Mouse (Mus musculus) stomach, embryonic 15.5 days (tissue): ENCODE measurements at regions not wholly inside any gene's neighbourhood (a gene's known extent, or its start where the extent isn't known, plus 50 kb on each side); places are given as distances from the start of the nearest gene placed in this dataset.

ENCODE experiments used
- ATAC-seq: fragments of 200-750 bp; cut with Nextera tagmentation; 2 replicates; pipeline ENCODE4 v1.8.0; 2017; ENCODE audit warnings: low read depth, moderate number of reproducible peaks, moderate TSS enrichment; ENCODE audit not compliant: insufficient read depth, low FRiP score
- H3K27ac ChIP-seq: fragments of 300-500 bp; sonication (generic); 2 replicates; pipeline ENCODE4 v1.5.1; 2015; ENCODE audit warnings: mild to moderate bottlenecking, inconsistent platforms
- H3K27me3 ChIP-seq: fragments of 300-500 bp; sonication (generic); replicated peaks from 2 replicates; pipeline ENCODE4 v1.6.1; 2015; ENCODE audit warnings: inconsistent platforms
- H3K36me3 ChIP-seq: fragments of 300-500 bp; sonication (generic); 2 replicates; pipeline ENCODE4 v1.6.1; 2015; ENCODE audit warnings: inconsistent platforms
- H3K4me1 ChIP-seq: fragments of 300-500 bp; sonication (generic); 2 replicates; pipeline ENCODE4 v1.6.1; 2015; ENCODE audit warnings: inconsistent platforms
- H3K4me2 ChIP-seq: fragments of 300-500 bp; sonication (generic); 2 replicates; pipeline ENCODE4 v1.6.1; 2015; ENCODE audit warnings: mild to moderate bottlenecking, inconsistent platforms
- H3K4me3 ChIP-seq: fragments of 300-500 bp; sonication (generic); replicated peaks from 2 replicates; pipeline ENCODE4 v1.5.1; 2015; ENCODE audit warnings: inconsistent platforms
- H3K9ac ChIP-seq: fragments of 300-500 bp; sonication (generic); 2 replicates; pipeline ENCODE4 v1.6.1; 2015; ENCODE audit warnings: inconsistent platforms
- H3K9me3 ChIP-seq: fragments of 300-500 bp; sonication (generic); 2 replicates; pipeline ENCODE4 v1.6.1; 2016; ENCODE audit warnings: inconsistent platforms
- whole genome bisulfite sequencing: fragments of 180-500 bp; shearing (Covaris S2); methylation state at CpG from one replicate; pipeline ENCODE4 v1.1.7; 2015; 5-methylcytosine and 5-hydroxymethylcytosine counted together

DNA sequence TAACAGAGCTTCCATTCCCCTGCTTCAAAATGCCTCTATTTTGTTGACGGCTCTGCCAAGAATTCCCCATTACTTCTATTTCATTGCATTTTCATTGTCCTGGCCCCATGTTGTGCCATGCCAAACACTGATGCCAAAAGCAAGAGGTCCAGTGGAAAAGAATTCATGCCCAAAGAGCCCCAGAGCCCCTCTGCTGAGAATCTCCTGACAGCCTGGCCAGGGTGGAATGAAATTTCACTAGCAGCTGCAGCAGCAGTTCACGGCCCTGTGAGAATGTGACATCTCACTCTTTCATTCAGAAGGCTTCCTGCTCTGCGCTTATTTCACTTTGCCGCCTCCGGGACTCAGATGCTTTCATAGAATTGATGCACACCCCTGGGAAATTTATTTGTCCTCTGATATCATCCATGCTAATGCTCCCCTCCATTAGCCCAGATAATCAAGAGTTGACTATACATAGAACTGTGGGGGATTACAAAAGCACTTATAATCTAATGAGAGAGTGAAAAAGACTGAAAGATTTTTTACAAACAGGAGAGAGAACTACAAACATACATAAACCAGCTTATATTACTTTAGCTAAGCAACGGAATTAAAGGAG is 911.7 kb upstream of the Map3k7 start:
- H3K36me3 ChIP-seq, result no peaks in the 10 kb centered on the region
- no peaks in the 10 kb centered on the region for H3K4me1 ChIP-seq
- H3K27ac ChIP-seq, result no peak overlapping the region
- no peak overlapping the region for H3K4me2 ChIP-seq
- H3K27me3 ChIP-seq, result no peaks in the 10 kb centered on the region
- WGBS, result 73% methylated on average over 6 of the region's 6 CpGs
- ATAC-seq, result no peak
- H3K4me3 ChIP-seq, result no peak overlapping the region
- H3K9ac ChIP-seq, result no peak overlapping the region
- no peaks in the 10 kb centered on the region for H3K9me3 ChIP-seq

DNA sequence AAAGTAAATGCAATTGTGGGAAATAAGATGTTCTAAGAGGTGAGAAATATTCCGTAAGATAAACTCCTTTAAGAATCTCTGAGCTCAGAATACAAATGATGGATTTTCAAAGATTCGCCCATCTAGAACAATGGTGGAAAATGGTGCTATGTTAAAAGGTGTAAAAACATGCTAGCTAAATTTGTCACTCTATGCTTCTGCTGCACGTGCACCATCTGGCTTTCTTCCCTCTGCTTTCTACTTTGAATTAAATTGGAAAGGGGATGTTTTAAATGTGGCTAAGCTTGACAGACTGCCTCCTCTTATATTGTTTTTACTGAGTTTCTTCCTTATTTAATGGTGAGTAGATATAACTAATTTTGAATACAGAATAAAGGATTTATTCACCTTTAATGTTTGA is 887.7 kb upstream of the Map3k7 start:
- Histone ChIP-seq H3K4me1 (no peaks in the 10 kb centered on the region), H3K36me3 (no peaks in the 10 kb centered on the region), H3K9ac (no peak overlapping the region), H3K9me3 (no peaks in the 10 kb centered on the region), H3K27ac (no peak overlapping the region), H3K27me3 (no peaks in the 10 kb centered on the region), H3K4me3 (no peak overlapping the region), H3K4me2 (no peak overlapping the region)
- WGBS, result 82% methylated on average over 3 of the region's 3 CpGs
- ATAC-seq, result no peak

DNA sequence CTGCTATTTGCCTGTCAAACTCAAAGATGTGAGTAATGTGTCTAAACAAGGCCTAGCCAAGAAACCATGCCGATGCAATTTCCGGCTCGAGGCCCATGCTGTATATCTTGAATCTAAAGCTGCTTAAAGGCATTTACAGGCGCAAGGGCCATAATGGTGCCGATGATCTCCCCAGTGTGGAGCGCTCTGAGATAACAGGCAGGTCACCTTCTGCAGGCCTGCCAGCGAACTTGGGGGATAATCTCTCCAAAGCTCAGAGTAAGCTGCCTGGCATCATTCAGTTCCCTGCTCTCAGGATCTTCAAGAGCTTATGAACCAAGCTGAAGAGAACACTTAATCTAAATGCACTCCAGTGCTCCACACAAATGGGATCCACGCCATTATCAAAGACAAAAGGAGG is 842.3 kb upstream of the Map3k7 start:
- Histone ChIP-seq H3K27me3 (no peaks in the 10 kb centered on the region), H3K4me3 (no peak overlapping the region), H3K36me3 (no peaks in the 10 kb centered on the region), H3K9me3 (no peaks in the 10 kb centered on the region), H3K4me1 (no peaks in the 10 kb centered on the region), H3K9ac (no peak overlapping the region), H3K27ac (no peak overlapping the region), H3K4me2 (no peak overlapping the region)
- ATAC-seq, result no peak
- 64% methylated on average over 8 of the region's 8 CpGs for WGBS

DNA sequence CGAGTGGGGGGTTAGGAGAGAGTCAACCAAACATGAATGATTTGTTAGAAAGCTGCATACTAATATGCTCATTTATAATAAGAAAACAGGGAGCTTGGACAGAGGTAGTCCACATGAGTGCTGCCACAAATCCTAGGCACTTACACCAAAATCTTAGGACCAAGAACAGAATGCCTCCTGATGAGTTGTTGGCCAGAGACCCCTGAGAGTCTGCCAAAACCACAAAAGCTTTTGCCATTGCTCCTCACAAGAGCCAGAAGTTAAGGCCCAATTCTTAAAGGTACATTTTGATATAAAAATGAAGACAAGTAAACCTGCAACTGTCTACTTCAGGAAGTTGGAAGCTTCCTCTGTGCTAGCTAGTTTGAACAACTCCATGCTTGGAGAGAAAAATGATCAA is 820.7 kb upstream of the Map3k7 start:
- H3K9me3 ChIP-seq, result no peaks in the 10 kb centered on the region
- ATAC-seq, result no peak
- H3K9ac ChIP-seq, result no peak overlapping the region
- no peaks in the 10 kb centered on the region for H3K27me3 ChIP-seq
- no peaks in the 10 kb centered on the region for H3K4me1 ChIP-seq
- H3K4me2 ChIP-seq, result no peak overlapping the region
- WGBS, result 71% methylated on average over 1 of the region's 1 CpGs
- no peaks in the 10 kb centered on the region for H3K36me3 ChIP-seq
- H3K4me3 ChIP-seq, result no peak overlapping the region
- H3K27ac ChIP-seq, result no peak overlapping the region

DNA sequence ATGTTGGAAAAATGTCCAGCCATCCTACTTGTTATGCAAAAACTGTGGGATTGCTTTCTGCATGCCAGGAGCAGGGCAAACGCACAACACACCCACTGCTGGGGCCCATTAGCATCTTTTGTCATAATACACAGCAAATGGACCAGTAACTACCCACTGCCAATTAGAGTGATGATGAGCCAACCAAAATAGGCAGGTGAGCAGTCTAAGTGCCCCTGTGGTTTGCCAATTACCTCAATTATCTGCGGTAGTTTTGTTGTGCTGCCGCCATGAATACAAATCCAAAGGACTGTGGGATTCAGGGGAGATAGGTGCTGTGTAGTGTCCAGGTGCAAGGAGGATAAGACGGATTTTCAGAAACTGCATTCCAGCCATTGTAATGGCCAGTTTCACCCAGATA is 796.5 kb upstream of the Map3k7 start:
- Histone ChIP-seq H3K4me3 (no peak overlapping the region), H3K27ac (no peak overlapping the region), H3K4me1 (no peaks in the 10 kb centered on the region), H3K4me2 (no peak overlapping the region), H3K27me3 (no peaks in the 10 kb centered on the region), H3K36me3 (no peaks in the 10 kb centered on the region), H3K9ac (no peak overlapping the region), H3K9me3 (no peaks in the 10 kb centered on the region)
- 78% methylated on average over 4 of the region's 4 CpGs for WGBS
- ATAC-seq, result no peak

DNA sequence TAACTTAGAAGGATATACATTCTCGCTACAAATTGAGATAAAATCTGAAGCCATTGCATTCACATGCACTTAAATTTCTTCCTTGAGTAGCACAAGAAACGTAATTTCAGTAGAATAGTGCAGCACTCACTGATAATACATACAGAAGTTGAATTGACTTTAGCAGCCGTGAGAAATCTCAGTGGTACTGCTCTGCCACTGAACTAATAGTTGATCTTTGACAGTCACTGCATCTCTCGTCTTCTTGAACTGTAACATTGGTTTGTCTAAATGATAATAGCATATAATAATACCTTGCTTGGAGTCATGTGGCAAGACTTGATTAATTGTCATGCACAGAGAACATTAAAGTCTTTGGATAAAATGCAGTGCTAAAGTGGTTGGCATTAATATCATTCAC is 795.5 kb upstream of the Map3k7 start:
- no peak overlapping the region for H3K4me2 ChIP-seq

DNA sequence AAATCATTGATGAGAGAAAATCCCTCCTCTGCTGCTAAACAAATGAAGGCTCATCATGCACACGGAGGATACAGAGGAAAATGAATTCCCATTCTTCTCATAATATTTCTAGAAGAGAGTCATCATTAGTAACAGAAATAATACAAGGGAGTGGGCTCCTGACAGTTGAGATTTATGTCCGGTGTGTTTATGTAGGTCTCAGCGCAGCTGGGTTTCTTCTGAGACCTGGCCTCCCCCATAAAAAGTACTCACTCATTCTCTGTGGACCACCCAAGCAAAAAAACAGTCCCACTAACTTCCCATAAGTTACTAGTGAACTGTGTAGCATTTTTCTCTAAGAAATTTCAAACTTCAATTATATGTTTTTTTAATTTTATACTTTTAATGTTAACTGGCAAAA is 792.7 kb upstream of the Map3k7 start:
- H3K27ac ChIP-seq, result no peak overlapping the region
- H3K27me3 ChIP-seq, result no peaks in the 10 kb centered on the region
- WGBS, result 29% methylated on average over 3 of the region's 3 CpGs
- H3K4me3 ChIP-seq, result no peak overlapping the region
- no peak overlapping the region for H3K9ac ChIP-seq
- H3K4me1 ChIP-seq, result no peaks in the 10 kb centered on the region
- no peaks in the 10 kb centered on the region for H3K9me3 ChIP-seq
- no peaks in the 10 kb centered on the region for H3K36me3 ChIP-seq
- H3K4me2 ChIP-seq, result no peak overlapping the region
- no peak for ATAC-seq

More for the DNA sequence above, 795.5 kb upstream of the Map3k7 start:
- Histone ChIP-seq H3K9me3 (no peaks in the 10 kb centered on the region), H3K27me3 (no peaks in the 10 kb centered on the region), H3K9ac (no peak overlapping the region), H3K4me3 (no peak overlapping the region), H3K4me1 (no peaks in the 10 kb centered on the region), H3K27ac (no peak overlapping the region), H3K36me3 (no peaks in the 10 kb centered on the region)
- WGBS, result 70% methylated on average over 4 of the region's 4 CpGs
- no peak for ATAC-seq

DNA sequence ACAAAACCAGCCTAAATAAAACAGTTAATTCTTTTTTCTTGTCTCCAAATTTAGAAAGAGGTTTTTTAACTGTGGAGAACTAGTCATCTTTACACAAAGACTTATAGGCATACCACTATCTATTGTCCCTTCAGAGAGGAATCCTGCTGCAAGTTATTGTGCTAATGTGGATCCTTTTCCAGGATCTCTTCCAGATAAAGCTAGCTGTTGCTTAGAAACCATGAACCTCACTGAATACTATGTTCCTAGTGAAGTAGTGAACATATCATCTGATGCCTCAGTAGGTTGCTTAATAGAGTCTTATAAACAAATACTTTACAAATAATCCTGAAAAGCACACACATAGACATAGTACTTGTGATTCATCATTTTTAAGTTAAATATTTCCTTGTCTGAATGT is 766.0 kb upstream of the Map3k7 start:
- Histone ChIP-seq H3K9me3 (no peaks in the 10 kb centered on the region), H3K27ac (no peak overlapping the region), H3K27me3 (no peaks in the 10 kb centered on the region), H3K36me3 (no peaks in the 10 kb centered on the region), H3K4me1 (no peaks in the 10 kb centered on the region), H3K4me2 (no peak overlapping the region), H3K4me3 (no peak overlapping the region), H3K9ac (no peak overlapping the region)
- ATAC-seq, result no peak

DNA sequence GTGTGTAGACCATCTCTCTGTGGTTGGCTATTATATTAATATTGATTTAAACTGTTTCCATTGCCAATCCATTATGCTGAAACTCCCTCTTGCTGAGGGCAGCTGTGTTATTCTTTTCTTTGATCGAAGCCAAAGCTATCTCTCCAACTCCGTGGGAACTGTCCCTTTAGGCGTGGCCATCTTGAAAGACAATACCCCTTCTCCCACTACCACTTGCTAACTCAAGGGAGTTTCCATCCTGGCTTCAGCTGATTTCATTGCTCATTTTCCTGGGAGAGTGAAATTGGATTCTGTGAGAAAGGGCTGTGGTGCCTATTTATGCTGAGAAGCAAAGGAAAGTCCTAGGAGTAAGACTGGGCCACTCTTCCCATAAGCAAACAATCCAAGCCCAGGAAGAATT is 760.6 kb upstream of the Map3k7 start:
- H3K9ac ChIP-seq, result no peak overlapping the region
- no peak overlapping the region for H3K27ac ChIP-seq
- no peak for ATAC-seq
- no peak overlapping the region for H3K4me2 ChIP-seq
- no peaks in the 10 kb centered on the region for H3K36me3 ChIP-seq
- H3K4me1 ChIP-seq, result no peaks in the 10 kb centered on the region
- H3K27me3 ChIP-seq, result no peaks in the 10 kb centered on the region
- 64% methylated on average over 3 of the region's 3 CpGs for WGBS
- no peak overlapping the region for H3K4me3 ChIP-seq
- H3K9me3 ChIP-seq, result no peaks in the 10 kb centered on the region

DNA sequence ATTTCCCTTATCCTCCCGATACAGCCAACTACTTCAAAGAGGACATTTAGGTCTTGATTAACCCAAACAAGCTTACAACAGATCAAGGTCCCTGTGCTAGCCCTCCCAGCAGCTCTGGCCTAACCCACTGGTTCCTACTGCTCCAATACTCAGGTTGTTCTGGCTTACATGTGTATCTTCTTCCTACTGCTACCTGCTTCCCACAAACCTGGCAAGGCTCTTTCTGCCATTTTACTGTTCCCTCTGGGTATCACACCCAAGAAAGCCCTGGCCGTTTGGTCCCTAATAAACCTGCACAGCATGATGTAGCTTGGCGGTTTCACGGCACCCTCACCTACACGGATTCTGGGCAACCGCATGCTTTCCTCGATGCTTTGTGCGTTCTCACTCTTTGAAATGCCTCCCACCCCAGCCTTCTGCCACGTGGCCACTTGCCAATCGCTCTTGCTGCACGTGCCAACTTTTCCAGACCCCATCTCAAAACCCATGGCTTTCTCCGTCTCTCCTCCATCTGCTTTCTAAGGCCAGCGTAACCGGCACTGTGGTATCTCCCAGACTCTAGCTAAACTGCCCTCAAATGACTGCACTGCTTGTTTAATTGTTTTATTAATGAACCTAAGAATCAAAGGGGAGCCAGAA is 758.4 kb upstream of the Map3k7 start:
- Histone ChIP-seq H3K27me3 (no peaks in the 10 kb centered on the region), H3K4me1 (no peaks in the 10 kb centered on the region), H3K4me2 (no peak overlapping the region), H3K9ac (no peak overlapping the region), H3K4me3 (no peak overlapping the region), H3K27ac (no peak overlapping the region), H3K9me3 (no peaks in the 10 kb centered on the region), H3K36me3 (no peaks in the 10 kb centered on the region)
- WGBS, result 80% methylated on average over 14 of the region's 14 CpGs
- ATAC-seq, result no peak

DNA sequence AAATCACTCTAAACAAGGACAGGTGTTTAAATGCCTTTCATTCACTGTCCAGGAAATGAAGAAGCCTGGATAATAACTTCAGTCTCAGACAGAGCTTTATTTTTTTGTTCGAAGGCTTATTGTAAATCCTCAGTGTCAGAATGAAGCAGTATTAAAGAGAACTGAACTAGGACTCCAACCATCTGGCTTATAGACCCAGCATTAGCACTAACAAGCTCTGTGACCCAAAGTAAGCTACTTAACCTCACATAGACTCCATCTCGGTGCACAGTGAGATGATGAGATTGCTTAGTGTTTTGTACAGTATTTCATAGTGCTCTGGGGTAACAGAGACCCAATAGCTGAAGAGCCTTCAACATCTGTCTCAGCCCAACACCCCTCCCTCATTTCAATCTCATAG is 738.2 kb upstream of the Map3k7 start:
- Histone ChIP-seq H3K36me3 (no peaks in the 10 kb centered on the region), H3K9ac (no peak overlapping the region), H3K4me1 (no peaks in the 10 kb centered on the region), H3K4me2 (no peak overlapping the region), H3K9me3 (no peaks in the 10 kb centered on the region), H3K27me3 (no peaks in the 10 kb centered on the region), H3K4me3 (no peak overlapping the region), H3K27ac (no peak overlapping the region)
- 66% methylated on average over 2 of the region's 2 CpGs for WGBS
- no peak for ATAC-seq

DNA sequence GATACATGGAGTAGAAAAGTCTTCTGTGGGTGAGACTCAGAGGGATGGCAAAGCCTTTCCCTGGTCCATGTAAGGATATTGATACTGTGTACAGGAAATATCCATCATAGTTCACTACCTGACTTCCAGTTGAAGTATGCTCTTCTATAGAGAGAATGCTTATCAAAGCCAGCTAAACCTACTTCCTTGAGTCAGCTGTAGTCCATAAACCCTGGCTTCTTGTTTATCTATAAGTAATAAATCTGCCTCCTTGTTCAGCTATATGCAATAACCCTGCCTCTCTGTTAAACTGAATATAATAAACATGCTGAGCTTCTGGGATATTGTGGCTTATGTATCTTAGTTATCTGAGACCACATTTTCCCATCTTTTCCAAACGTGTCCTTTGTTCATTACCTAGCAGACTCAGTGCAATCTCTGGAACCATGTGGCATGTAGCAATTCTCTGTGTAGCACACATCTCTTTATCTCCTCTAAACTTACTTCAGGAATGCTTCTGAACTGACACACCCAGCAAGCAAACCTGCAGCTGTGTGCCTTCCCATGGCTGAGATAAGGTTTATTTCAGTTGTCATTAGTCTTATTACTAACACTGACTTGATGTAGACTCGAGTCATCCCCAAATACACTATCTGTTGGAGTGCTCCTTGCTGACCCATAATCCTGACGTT is 694.9 kb upstream of the Map3k7 start:
- WGBS, result 41% methylated on average over 3 of the region's 3 CpGs
- ATAC-seq, result no peak
- Histone ChIP-seq H3K4me3 (no peak overlapping the region), H3K27me3 (no peaks in the 10 kb centered on the region), H3K4me2 (no peak overlapping the region), H3K27ac (no peak overlapping the region), H3K4me1 (no peaks in the 10 kb centered on the region), H3K9me3 (no peaks in the 10 kb centered on the region), H3K36me3 (no peaks in the 10 kb centered on the region), H3K9ac (no peak overlapping the region)
